ENCODE assay signal across 8 mouse cellular contexts in genomic region chr12:80816380-80817086, GRCm38 (mm10). TPM values are rescaled to one million over a fixed set of nuclear protein-coding genes. Genes with fewer than 3 reads are reported as not detected.
A peak's percentile ranks its signal among the peaks of the same experiment; 100 is the strongest.
DNase-seq lines count a peak whose midpoint lies in the region; ATAC-seq and TF ChIP-seq lines count a peak whose summit lies in the region.

No protein-coding gene starts in this region.

- no peak for TF ChIP-seq POLR2A in embryonic fibroblast, embryonic 13.5 days (IDR thresholded peaks at IDR 0.05; ENCODE audit: low read depth, low read length)

- no peak for TF ChIP-seq CTCF in embryonic fibroblast, embryonic 13.5 days (IDR thresholded peaks at IDR 0.05; ENCODE audit: borderline replicate concordance, insufficient read depth, low read length)

- peak overlapping the region; percentile 28 for H3K27ac ChIP-seq in heart, embryonic 15.5 days
- H3K27ac ChIP-seq in embryonic fibroblast, embryonic 13.5 days (ENCODE audit: insufficient read depth, low read length): peak overlapping the region; percentile 9; the same call in 1 of the 2 replicates

- no peak overlapping the region for H3K4me2 ChIP-seq in heart, embryonic 15.5 days

- ATAC-seq in heart, embryonic 15.5 days (replicated peaks; ENCODE audit: insufficient number of reproducible peaks, insufficient read depth, low FRiP score, low read depth): no peak
- ATAC-seq in megakaryocyte progenitor cell, adult 5-6 weeks (replicated peaks; ENCODE audit: poor library complexity): peak; percentile 23; the same call in 1 of the 2 replicates

- no peak overlapping the region for H3K4me3 ChIP-seq in heart, embryonic 15.5 days
- no peak overlapping the region for H3K4me3 ChIP-seq in embryonic fibroblast, embryonic 13.5 days (ENCODE audit: insufficient read depth, low read length)

- H3K27me3 ChIP-seq in heart, embryonic 15.5 days: no peaks in the 10 kb centered on the region

- peaks cover 78% of the 10 kb centered on the region for H3K4me1 ChIP-seq in heart, embryonic 15.5 days (replicated peaks)
- peaks cover 35% of the 10 kb centered on the region for H3K4me1 ChIP-seq in embryonic fibroblast, embryonic 13.5 days (ENCODE audit: control insufficient read depth, insufficient read depth, low read length)

- WGBS in heart, embryonic 15.5 days: 62% methylated on average over 1 of the region's 1 CpGs

- H3K9ac ChIP-seq in heart, embryonic 15.5 days: no peak overlapping the region

- no peaks in the 10 kb centered on the region for H3K36me3 ChIP-seq in heart, embryonic 15.5 days

- no peaks in the 10 kb centered on the region for H3K9me3 ChIP-seq in heart, embryonic 15.5 days (replicated peaks)

- no peak for DNase-seq in heart, postnatal 4 days
- peak; percentile 64 for DNase-seq in T-cell, adult 2 months (ENCODE audit: low spot score)
- no peak for DNase-seq in urinary bladder, postnatal 14 days (ENCODE audit: low spot score)
- no peak for DNase-seq in urinary bladder, postnatal 25 days (ENCODE audit: low spot score)
- no peak for DNase-seq in thymus, postnatal 25 days

RNA-seq across cellular contexts. Expression of gene Susd6, which starts 26.2 kb away (rescaled TPM):
- polyA plus RNA-seq in heart, embryonic 15.5 days (2015; fragmentation: Nextera tagmentation; extraction: Ambion mirVana): 16.4 and 19.6 TPM in 2 replicates
- total RNA-seq in heart, postnatal 4 days (2021): 10 to 100 TPM; 46.3 to 49.6 TPM
- 73.7 and 75.3 TPM in 2 replicates for polyA plus RNA-seq in embryonic fibroblast, embryonic 13.5 days (2011; ENCODE audit: insufficient read length, low read depth, missing spikeins)
- 12.8 and 14.5 TPM in 2 replicates for total RNA-seq in megakaryocyte progenitor cell, adult 5-6 weeks (2015)
- total RNA-seq in megakaryocyte progenitor cell, adult 5-6 weeks (2017): 15.9 and 19.4 TPM in 2 replicates

RNA-seq across cellular contexts. Expression of gene Ccdc177, which starts 56.0 kb away (rescaled TPM):
- not detected in 2 replicates for polyA plus RNA-seq in heart, embryonic 15.5 days (2015; fragmentation: Nextera tagmentation; extraction: Ambion mirVana)
- under 1 TPM; 0.05 to 0.10 TPM for total RNA-seq in heart, postnatal 4 days (2021)
- polyA plus RNA-seq in embryonic fibroblast, embryonic 13.5 days (2011; ENCODE audit: insufficient read length, low read depth, missing spikeins): not detected in 2 replicates
- not detected in 2 replicates for total RNA-seq in megakaryocyte progenitor cell, adult 5-6 weeks (2015)
- total RNA-seq in megakaryocyte progenitor cell, adult 5-6 weeks (2017): 0.12 TPM in 1 of 2 replicates, not detected in the other
